Mouse (Mus musculus): Measurements from ENCODE around the gene Usp47. TPM values are rescaled to one million over a fixed set of nuclear protein-coding genes. Genes with fewer than 3 reads are reported as not detected.

Gene Usp47
- polyA plus RNA-seq, 1 experiment from 2014 or later: 77.1 TPM

- Histone ChIP-seq H3K4me3 (no peak overlapping the region), H3K4me2 (no peak overlapping the region), H3K36me3 (ENCODE audit: poor library complexity, severe bottlenecking) (peaks cover 90% of the 10 kb centered on the region), H3K27me3 (no peaks in the 10 kb centered on the region), H3K4me1 (no peaks in the 10 kb centered on the region), H3K27ac (no peak overlapping the region), H3K9me3 (replicated peaks) (no peaks in the 10 kb centered on the region), H3K9ac (no peak overlapping the region)
- no peak for ATAC-seq
- WGBS: 86% methylated on average over 5 of the region's 5 CpGs
Observed at GRCm38 (mm10) chr7:112103816-112104215, 80.5 kb downstream of the Usp47 start.

GRCm38 (mm10) chr7:112108757-112109156 lies 85.5 kb downstream of the Usp47 start:
- no peak overlapping the region for H3K4me2 ChIP-seq
- H3K27ac ChIP-seq: no peak overlapping the region
- no peaks in the 10 kb centered on the region for H3K9me3 ChIP-seq (replicated peaks)
- no peak overlapping the region for H3K9ac ChIP-seq
- peaks cover 85% of the 10 kb centered on the region for H3K36me3 ChIP-seq (ENCODE audit: poor library complexity, severe bottlenecking)
- no peak for ATAC-seq
- no peaks in the 10 kb centered on the region for H3K27me3 ChIP-seq
- no peak overlapping the region for H3K4me3 ChIP-seq
- H3K4me1 ChIP-seq: no peaks in the 10 kb centered on the region

GRCm38 (mm10) chr7:112110638-112111372 lies 87.5 kb downstream of the Usp47 start:
- no peak overlapping the region for H3K27ac ChIP-seq
- peaks cover 71% of the 10 kb centered on the region for H3K36me3 ChIP-seq (ENCODE audit: poor library complexity, severe bottlenecking)
- no peaks in the 10 kb centered on the region for H3K9me3 ChIP-seq (replicated peaks)
- H3K4me2 ChIP-seq: no peak overlapping the region
- H3K4me1 ChIP-seq: no peaks in the 10 kb centered on the region
- H3K27me3 ChIP-seq: no peaks in the 10 kb centered on the region
- 85% methylated on average over 19 of the region's 19 CpGs for WGBS
- no peak for ATAC-seq
- H3K9ac ChIP-seq: no peak overlapping the region
- H3K4me3 ChIP-seq: no peak overlapping the region

- no peak overlapping the region for H3K27ac ChIP-seq
- H3K9ac ChIP-seq: no peak overlapping the region
- peaks cover 12% of the 10 kb centered on the region for H3K36me3 ChIP-seq (ENCODE audit: poor library complexity, severe bottlenecking)
- H3K9me3 ChIP-seq (replicated peaks): no peaks in the 10 kb centered on the region
- H3K4me3 ChIP-seq: no peak overlapping the region
- no peak overlapping the region for H3K4me2 ChIP-seq
- H3K4me1 ChIP-seq: 0 out of 2 replicates have a peak, but pooled peaks cover 22% of the 10 kb centered on the region
- H3K27me3 ChIP-seq: no peaks in the 10 kb centered on the region
- 82% methylated on average over 7 of the region's 7 CpGs for WGBS
- no peak for ATAC-seq
Observed at GRCm38 (mm10) chr7:112117501-112117900, 94.2 kb downstream of the Usp47 start.

GRCm38 (mm10) chr7:112118086-112118485 lies 94.8 kb downstream of the Usp47 start:
- no peak for ATAC-seq
- Histone ChIP-seq H3K9ac (no peak overlapping the region), H3K36me3 (ENCODE audit: poor library complexity, severe bottlenecking) (peaks cover 7% of the 10 kb centered on the region), H3K4me3 (no peak overlapping the region), H3K4me2 (no peak overlapping the region), H3K9me3 (replicated peaks) (no peaks in the 10 kb centered on the region), H3K27ac (no peak overlapping the region), H3K4me1 (0 out of 2 replicates have a peak, but pooled peaks cover 22% of the 10 kb centered on the region), H3K27me3 (no peaks in the 10 kb centered on the region)
- 98% methylated on average over 7 of the region's 7 CpGs for WGBS

- H3K9me3 ChIP-seq (replicated peaks): no peaks in the 10 kb centered on the region
- H3K9ac ChIP-seq: no peak overlapping the region
- no peak for ATAC-seq
- H3K27me3 ChIP-seq: no peaks in the 10 kb centered on the region
- 84% methylated on average over 7 of the region's 7 CpGs for whole genome bisulfite sequencing
- H3K27ac ChIP-seq: no peak overlapping the region
- H3K36me3 ChIP-seq (ENCODE audit: poor library complexity, severe bottlenecking): peaks cover 6% of the 10 kb centered on the region; the same call in 1 of the 2 replicates
- H3K4me3 ChIP-seq: no peak overlapping the region
- H3K4me1 ChIP-seq: 0 out of 2 replicates have a peak, but pooled peaks cover 22% of the 10 kb centered on the region
- no peak overlapping the region for H3K4me2 ChIP-seq
Observed at GRCm38 (mm10) chr7:112119248-112119647, 95.9 kb downstream of the Usp47 start.

- Histone ChIP-seq H3K36me3 (ENCODE audit: poor library complexity, severe bottlenecking) (0 out of 2 replicates have a peak, but pooled peaks cover 3% of the 10 kb centered on the region), H3K27ac (peak overlapping the region; percentile 19; the same call in 1 of the 2 replicates), H3K4me1 (0 out of 2 replicates have a peak, but pooled peaks cover 22% of the 10 kb centered on the region), H3K9me3 (replicated peaks) (no peaks in the 10 kb centered on the region), H3K27me3 (no peaks in the 10 kb centered on the region), H3K4me2 (no peak overlapping the region), H3K4me3 (no peak overlapping the region), H3K9ac (no peak overlapping the region)
- 70% methylated on average over 11 of the region's 11 CpGs for WGBS
- ATAC-seq: no peak
Observed at GRCm38 (mm10) chr7:112120861-112121810, 97.8 kb downstream of the Usp47 start.

GRCm38 (mm10) chr7:112121866-112122500 lies 98.7 kb downstream of the Usp47 start:
- Histone ChIP-seq H3K4me2 (no peak overlapping the region), H3K27ac (peak overlapping the region; percentile 19; the same call in 1 of the 2 replicates), H3K4me3 (no peak overlapping the region), H3K9me3 (replicated peaks) (no peaks in the 10 kb centered on the region), H3K4me1 (0 out of 2 replicates have a peak, but pooled peaks cover 22% of the 10 kb centered on the region), H3K27me3 (no peaks in the 10 kb centered on the region), H3K36me3 (ENCODE audit: poor library complexity, severe bottlenecking) (no peaks in the 10 kb centered on the region), H3K9ac (no peak overlapping the region)
- ATAC-seq: 0 out of 2 replicates have a peak, but pooled peaks have one; percentile 24
- 87% methylated on average over 11 of the region's 11 CpGs for WGBS

- Histone ChIP-seq H3K4me3 (no peak overlapping the region), H3K9ac (no peak overlapping the region), H3K4me1 (0 out of 2 replicates have a peak, but pooled peaks cover 22% of the 10 kb centered on the region), H3K9me3 (replicated peaks) (no peaks in the 10 kb centered on the region), H3K27ac (no peak overlapping the region), H3K36me3 (ENCODE audit: poor library complexity, severe bottlenecking) (no peaks in the 10 kb centered on the region), H3K4me2 (no peak overlapping the region), H3K27me3 (no peaks in the 10 kb centered on the region)
- WGBS: 91% methylated on average over 5 of the region's 5 CpGs
- no peak for ATAC-seq
Observed at GRCm38 (mm10) chr7:112123612-112124011, 100.3 kb downstream of the Usp47 start.

GRCm38 (mm10) chr7:112125625-112126260 lies 102.4 kb downstream of the Usp47 start:
- Histone ChIP-seq H3K36me3 (ENCODE audit: poor library complexity, severe bottlenecking) (no peaks in the 10 kb centered on the region), H3K9ac (no peak overlapping the region), H3K27ac (no peak overlapping the region), H3K4me1 (0 out of 2 replicates have a peak, but pooled peaks cover 13% of the 10 kb centered on the region), H3K27me3 (no peaks in the 10 kb centered on the region), H3K4me2 (no peak overlapping the region), H3K9me3 (replicated peaks) (no peaks in the 10 kb centered on the region), H3K4me3 (no peak overlapping the region)
- no peak for ATAC-seq
- WGBS: 88% methylated on average over 7 of the region's 7 CpGs

GRCm38 (mm10) chr7:112127085-112127637 lies 103.9 kb downstream of the Usp47 start:
- H3K27me3 ChIP-seq: no peaks in the 10 kb centered on the region
- no peak overlapping the region for H3K9ac ChIP-seq
- H3K9me3 ChIP-seq (replicated peaks): no peaks in the 10 kb centered on the region
- H3K36me3 ChIP-seq (ENCODE audit: poor library complexity, severe bottlenecking): no peaks in the 10 kb centered on the region
- H3K4me3 ChIP-seq: no peak overlapping the region
- ATAC-seq: no peak
- H3K4me2 ChIP-seq: no peak overlapping the region
- peaks cover 4% of the 10 kb centered on the region; the same call in 1 of the 2 replicates for H3K4me1 ChIP-seq
- WGBS: 73% methylated on average over 5 of the region's 5 CpGs
- H3K27ac ChIP-seq: no peak overlapping the region
